Comparison of ENCODE assay signal across 8 mouse cellular contexts in genomic region chr12:32292749-32293128, GRCm38 (mm10).
DNase-seq lines count a peak whose midpoint lies in the region; ATAC-seq and TF ChIP-seq lines count a peak whose summit lies in the region.

No protein-coding gene starts in this region.

- TF ChIP-seq CTCF in intestine, postnatal 0 days (IDR thresholded peaks at IDR 0.05; ENCODE audit: low read depth): peak; percentile 53
- peak; percentile 32; the same call in 1 of the 2 replicates for TF ChIP-seq CTCF in stomach, postnatal 0 days (IDR thresholded peaks at IDR 0.05; ENCODE audit: low read depth)

- 0 out of 2 replicates have a peak overlapping the region, but pooled peaks have one; percentile 78 for H3K27ac ChIP-seq in forebrain, embryonic 10.5 days
- H3K27ac ChIP-seq in forebrain, embryonic 13.5 days: no peak overlapping the region
- H3K27ac ChIP-seq in intestine, postnatal 0 days (ENCODE audit: low read depth, low read length): no peak overlapping the region; the same call in 1 of the 2 replicates
- no peak overlapping the region for H3K27ac ChIP-seq in stomach, postnatal 0 days (replicated peaks)

- no peaks in the 10 kb centered on the region for H3K27me3 ChIP-seq in forebrain, embryonic 10.5 days (ENCODE audit: poor library complexity, severe bottlenecking)
- H3K27me3 ChIP-seq in forebrain, embryonic 13.5 days: no peaks in the 10 kb centered on the region
- H3K27me3 ChIP-seq in intestine, postnatal 0 days (replicated peaks; ENCODE audit: control insufficient read depth, insufficient read depth, low read length): no peaks in the 10 kb centered on the region
- H3K27me3 ChIP-seq in stomach, postnatal 0 days (ENCODE audit: control insufficient read depth, insufficient read depth, low read length): no peaks in the 10 kb centered on the region

- no peak overlapping the region for H3K4me3 ChIP-seq in forebrain, embryonic 10.5 days
- no peak overlapping the region for H3K4me3 ChIP-seq in forebrain, embryonic 13.5 days
- H3K4me3 ChIP-seq in intestine, postnatal 0 days (ENCODE audit: low read depth, low read length): no peak overlapping the region
- H3K4me3 ChIP-seq in stomach, postnatal 0 days (ENCODE audit: low read depth, low read length): no peak overlapping the region

- H3K4me1 ChIP-seq in forebrain, embryonic 10.5 days: no peaks in the 10 kb centered on the region
- H3K4me1 ChIP-seq in forebrain, embryonic 13.5 days: no peaks in the 10 kb centered on the region
- H3K4me1 ChIP-seq in intestine, postnatal 0 days (replicated peaks; ENCODE audit: control insufficient read depth, insufficient read depth, low read length): no peaks in the 10 kb centered on the region
- no peaks in the 10 kb centered on the region for H3K4me1 ChIP-seq in stomach, postnatal 0 days (replicated peaks; ENCODE audit: control insufficient read depth, insufficient read depth)

- no peaks in the 10 kb centered on the region for H3K9me3 ChIP-seq in forebrain, embryonic 10.5 days
- H3K9me3 ChIP-seq in forebrain, embryonic 13.5 days (replicated peaks): no peaks in the 10 kb centered on the region
- no peaks in the 10 kb centered on the region for H3K9me3 ChIP-seq in intestine, postnatal 0 days (ENCODE audit: control insufficient read depth)
- no peaks in the 10 kb centered on the region for H3K9me3 ChIP-seq in stomach, postnatal 0 days (ENCODE audit: control insufficient read depth, low read length)

- no peak for TF ChIP-seq EP300 in stomach, postnatal 0 days (optimal IDR thresholded peaks at IDR 0.05)

- ATAC-seq in forebrain, embryonic 13.5 days: no peak
- ATAC-seq in intestine, postnatal 0 days: peak; percentile 40; the same call in 1 of the 2 replicates
- ATAC-seq in stomach, postnatal 0 days (ENCODE audit: low FRiP score, low TSS enrichment): peak; percentile 46; the same call in 1 of the 2 replicates

- no peak for DNase-seq in forebrain, embryonic 10.5 days (ENCODE audit: extremely low spot score, low spot score)
- DNase-seq in adrenal gland, adult 8-10 months: peak; percentile 29
- DNase-seq in lung, postnatal 14 days: peak; percentile 9
- DNase-seq in stomach, postnatal 0 days (ENCODE audit: low spot score): no peak
- no peak for DNase-seq in cerebellum, adult 11 months
- no peak for DNase-seq in urinary bladder, postnatal 4 days (ENCODE audit: low spot score in 2 of 2)

- H3K9ac ChIP-seq in forebrain, embryonic 13.5 days: no peak overlapping the region
- H3K9ac ChIP-seq in intestine, postnatal 0 days (ENCODE audit: low read depth, low read length): no peak overlapping the region
- no peak overlapping the region for H3K9ac ChIP-seq in stomach, postnatal 0 days (ENCODE audit: low read length)

- WGBS in forebrain, embryonic 10.5 days: 79% methylated on average over 5 of the region's 5 CpGs
- 85% methylated on average over 5 of the region's 5 CpGs for WGBS in forebrain, embryonic 13.5 days
- WGBS in intestine, postnatal 0 days: 65% methylated on average over 5 of the region's 5 CpGs
- 59% methylated on average over 5 of the region's 5 CpGs for WGBS in stomach, postnatal 0 days

- no peak overlapping the region for H3K4me2 ChIP-seq in forebrain, embryonic 13.5 days
- H3K4me2 ChIP-seq in intestine, postnatal 0 days (replicated peaks; ENCODE audit: low read depth): peak overlapping the region; percentile 71
- 0 out of 2 replicates have a peak overlapping the region, but pooled peaks have one; percentile 59 for H3K4me2 ChIP-seq in stomach, postnatal 0 days (replicated peaks; ENCODE audit: low read depth)

- H3K36me3 ChIP-seq in forebrain, embryonic 10.5 days (replicated peaks): no peaks in the 10 kb centered on the region
- H3K36me3 ChIP-seq in forebrain, embryonic 13.5 days (ENCODE audit: poor library complexity, severe bottlenecking): no peaks in the 10 kb centered on the region
- no peaks in the 10 kb centered on the region for H3K36me3 ChIP-seq in intestine, postnatal 0 days (ENCODE audit: control insufficient read depth, insufficient read depth)
- H3K36me3 ChIP-seq in stomach, postnatal 0 days (ENCODE audit: control insufficient read depth, insufficient read depth, low read length): no peaks in the 10 kb centered on the region

Comparison
In these comparisons a context has a peak if more than half of its experiments do, and no peak if none do; other contexts are left out.
1. DNase-seq: peak in adrenal gland, adult 8-10 months (single experiment) and lung, postnatal 14 days (single experiment); none in forebrain, embryonic 10.5 days (single experiment), stomach, postnatal 0 days (single experiment), cerebellum, adult 11 months (single experiment) and urinary bladder, postnatal 4 days (0 of 2).